14 mouse cellular contexts compared by ENCODE assay signal in genomic region chr2:6477884-6478283, GRCm38 (mm10).
DNase-seq lines count a peak whose midpoint lies in the region; ATAC-seq and TF ChIP-seq lines count a peak whose summit lies in the region.
"Had no signal": no experiment of that assay in that cellular context is flagged by ENCODE, and none has a peak within 500 bp of the region (broad histone marks: within the 10 kb centered on the region; RNA-seq: fewer than 3 reads in every experiment).

No protein-coding gene starts in this region.

- no peaks in the 10 kb centered on the region; the same call in 1 of the 2 replicates for H3K9me3 ChIP-seq in heart, embryonic 15.5 days (replicated peaks)
- no peaks in the 10 kb centered on the region for H3K9me3 ChIP-seq in kidney, postnatal 0 days (replicated peaks; ENCODE audit: low read length)
- H3K9me3 ChIP-seq: intestine, embryonic 15.5 days; midbrain, embryonic 12.5 days had no signal

- TF ChIP-seq CTCF in kidney, postnatal 0 days (IDR thresholded peaks at IDR 0.05; ENCODE audit: low read depth), result no peak
- no peak for TF ChIP-seq CTCF in bone marrow macrophage, adult 2 months (IDR thresholded peaks at IDR 0.05; ENCODE audit: low read depth, low read length)

- no peak overlapping the region for H3K4me2 ChIP-seq in heart, embryonic 15.5 days
- no peak overlapping the region for H3K4me2 ChIP-seq in kidney, postnatal 0 days (ENCODE audit: low read length)
- H3K4me2 ChIP-seq: limb, embryonic 12.5 days; midbrain, embryonic 12.5 days had no signal

- intact Hi-C loops in heart, postnatal 25 days (cut with DNase I), result no loop called here

- H3K27me3 ChIP-seq in heart, embryonic 15.5 days, result no peaks in the 10 kb centered on the region
- H3K27me3 ChIP-seq in kidney, postnatal 0 days (ENCODE audit: insufficient read depth, low read length), result no peaks in the 10 kb centered on the region
- H3K27me3 ChIP-seq: intestine, embryonic 15.5 days; limb, embryonic 12.5 days; midbrain, embryonic 12.5 days had no signal

- H3K9ac ChIP-seq in heart, embryonic 15.5 days, result no peak overlapping the region
- H3K9ac ChIP-seq in kidney, postnatal 0 days (ENCODE audit: low read depth, low read length), result no peak overlapping the region
- H3K9ac ChIP-seq: intestine, embryonic 15.5 days; limb, embryonic 12.5 days; midbrain, embryonic 12.5 days had no signal

- ATAC-seq in heart, embryonic 15.5 days (replicated peaks; ENCODE audit: insufficient number of reproducible peaks, insufficient read depth, low FRiP score, low read depth), result no peak
- ATAC-seq in kidney, postnatal 0 days (replicated peaks; ENCODE audit: low FRiP score, low read depth), result no peak

- peak overlapping the region; percentile 59 for H3K27ac ChIP-seq in heart, embryonic 15.5 days
- peak overlapping the region; percentile 20 for H3K27ac ChIP-seq in kidney, postnatal 0 days
- peak overlapping the region; percentile 96 for H3K27ac ChIP-seq in bone marrow macrophage, adult 2 months (ENCODE audit: insufficient read depth, low read depth, low read length)
- peak overlapping the region; percentile 97 for H3K27ac ChIP-seq in brown adipose tissue, adult 24 weeks (replicated peaks; ENCODE audit: low read depth, low read length)
- H3K27ac ChIP-seq: midbrain, embryonic 12.5 days had no signal

- 41% methylated on average over 4 of the region's 4 CpGs for WGBS in heart, embryonic 15.5 days
- WGBS in kidney, postnatal 0 days, result 82% methylated on average over 4 of the region's 4 CpGs

- peaks cover 21% of the 10 kb centered on the region for H3K4me1 ChIP-seq in heart, embryonic 15.5 days (replicated peaks)
- peaks cover 12% of the 10 kb centered on the region; the same call in 1 of the 2 replicates for H3K4me1 ChIP-seq in kidney, postnatal 0 days (replicated peaks; ENCODE audit: insufficient read depth, low read length)
- peaks cover 47% of the 10 kb centered on the region for H3K4me1 ChIP-seq in bone marrow macrophage, adult 2 months (ENCODE audit: control insufficient read depth, insufficient read depth, low read length)
- H3K4me1 ChIP-seq in brown adipose tissue, adult 24 weeks (ENCODE audit: control insufficient read depth, insufficient read depth, insufficient read length, low read length), result peaks cover 28% of the 10 kb centered on the region; the same call in 1 of the 2 replicates

- no peak for DNase-seq in heart, postnatal 25 days (ENCODE audit: low spot score)
- DNase-seq in kidney, postnatal 0 days (ENCODE audit: low spot score), result no peak
- DNase-seq in kidney, postnatal 36 days, result no peak
- no peak for DNase-seq in layer of hippocampus, adult 8-10 months (ENCODE audit: low spot score in 2 of 2)
- DNase-seq: adrenal gland, postnatal 10 days; cerebellum, adult 8-10 months; lung, postnatal 14 days; spleen, adult 18-20 months had no signal

- no peak for TF ChIP-seq POLR2A in bone marrow macrophage, adult 2 months (IDR thresholded peaks at IDR 0.05; ENCODE audit: borderline replicate concordance, low read depth, low read length)

- H3K36me3 ChIP-seq in heart, embryonic 15.5 days, result no peaks in the 10 kb centered on the region
- H3K36me3 ChIP-seq in kidney, postnatal 0 days (ENCODE audit: insufficient read depth, low read length), result no peaks in the 10 kb centered on the region
- H3K36me3 ChIP-seq: intestine, embryonic 15.5 days; limb, embryonic 12.5 days; midbrain, embryonic 12.5 days had no signal

- H3K4me3 ChIP-seq in heart, embryonic 15.5 days, result no peak overlapping the region
- H3K4me3 ChIP-seq in kidney, postnatal 0 days (replicated peaks; ENCODE audit: low read depth, low read length), result no peak overlapping the region
- H3K4me3 ChIP-seq in bone marrow macrophage, adult 2 months (ENCODE audit: insufficient read depth, low read length), result no peak overlapping the region
- no peak overlapping the region for H3K4me3 ChIP-seq in brown adipose tissue, adult 24 weeks (ENCODE audit: insufficient read depth, low read depth, low read length)
- H3K4me3 ChIP-seq: intestine, embryonic 15.5 days; limb, embryonic 12.5 days; midbrain, embryonic 12.5 days had no signal

Comparison
In these comparisons a context has a peak if more than half of its experiments do, and no peak if none do; other contexts are left out.
1. H3K27ac ChIP-seq: peak in every context shown above with its lines; median percentile 97 in brown adipose tissue, adult 24 weeks; 96 in bone marrow macrophage, adult 2 months; 59 in heart, embryonic 15.5 days; 20 in kidney, postnatal 0 days.